Comparison of ENCODE assay signal across 18 mouse cellular contexts in the genomic region with DNA sequence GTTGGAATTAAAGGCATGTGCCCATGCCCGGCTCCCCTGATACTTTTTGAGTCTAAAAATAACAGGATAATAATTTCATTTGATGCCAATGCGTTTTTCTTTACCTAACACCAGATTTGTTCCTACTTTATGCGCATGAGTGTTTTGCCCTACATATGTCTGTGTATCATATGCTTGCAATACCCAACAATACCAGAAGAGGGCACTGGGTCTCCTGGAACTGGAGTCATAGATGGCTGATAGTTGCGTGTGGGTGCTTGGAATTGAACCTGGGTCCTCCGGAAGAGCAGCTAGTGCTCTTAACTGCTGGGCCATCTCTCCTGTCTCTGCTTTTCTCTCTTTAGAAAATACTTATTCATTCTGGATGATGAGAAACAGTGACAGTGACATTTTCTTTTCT.
DNase-seq lines count a peak whose midpoint lies in the region; ATAC-seq and TF ChIP-seq lines count a peak whose summit lies in the region.
"Had no signal": no experiment of that assay in that cellular context is flagged by ENCODE, and none has a peak within 500 bp of the region (broad histone marks: within the 10 kb centered on the region; RNA-seq: fewer than 3 reads in every experiment).

No protein-coding gene starts in this region.

- no peaks in the 10 kb centered on the region for H3K36me3 ChIP-seq in intestine, postnatal 0 days (ENCODE audit: control insufficient read depth, insufficient read depth)
- H3K36me3 ChIP-seq in intestine, embryonic 16.5 days (ENCODE audit: control insufficient read depth, insufficient read depth, low read length): no peaks in the 10 kb centered on the region
- H3K36me3 ChIP-seq in midbrain, postnatal 0 days (ENCODE audit: insufficient read depth, low read length): no peaks in the 10 kb centered on the region
- H3K36me3 ChIP-seq in midbrain, embryonic 10.5 days: no peaks in the 10 kb centered on the region
- no peaks in the 10 kb centered on the region for H3K36me3 ChIP-seq in ES-E14 (ENCODE audit: control insufficient read depth, insufficient read depth, low read length, poor library complexity, severe bottlenecking)
- no peaks in the 10 kb centered on the region for H3K36me3 ChIP-seq in splenic B cell, adult 2 months (ENCODE audit: control insufficient read depth, insufficient read depth, low read length, poor library complexity, severe bottlenecking)
- H3K36me3 ChIP-seq: embryonic facial prominence, embryonic 15.5 days; heart, embryonic 15.5 days; hindbrain, embryonic 12.5 days; liver, embryonic 15.5 days had no signal

- no peak for DNase-seq in midbrain, postnatal 0 days (ENCODE audit: low spot score)
- DNase-seq in midbrain, embryonic 10.5 days (ENCODE audit: low spot score): no peak
- DNase-seq in ES-E14 (ENCODE audit: low read depth, low spot score): peak; percentile 29
- peak; percentile 8 for DNase-seq in splenic B cell, adult 2 months (ENCODE audit: low read depth, low spot score)
- DNase-seq in neural tube, embryonic 10.5 days (ENCODE audit: extremely low spot score, low spot score): no peak
- no peak for DNase-seq in kidney, postnatal 10 days
- DNase-seq: cerebellum, adult 11-12 months; gastrocnemius, postnatal 14 days; left cerebral cortex, postnatal 4 days; spleen, adult 18-20 months had no signal

- H3K27ac ChIP-seq in intestine, postnatal 0 days (ENCODE audit: low read depth, low read length): no peak overlapping the region
- no peak overlapping the region for H3K27ac ChIP-seq in intestine, embryonic 16.5 days (ENCODE audit: low read length)
- no peak overlapping the region for H3K27ac ChIP-seq in midbrain, postnatal 0 days (ENCODE audit: low read depth, low read length)
- H3K27ac ChIP-seq in midbrain, embryonic 10.5 days (replicated peaks): no peak overlapping the region
- H3K27ac ChIP-seq in ES-E14 (ENCODE audit: insufficient read depth, low read depth, low read length, poor library complexity, severe bottlenecking): no peak overlapping the region
- H3K27ac ChIP-seq: embryonic facial prominence, embryonic 15.5 days; heart, embryonic 15.5 days; hindbrain, embryonic 12.5 days; liver, embryonic 15.5 days had no signal

- H3K27me3 ChIP-seq in intestine, postnatal 0 days (replicated peaks; ENCODE audit: control insufficient read depth, insufficient read depth, low read length): no peaks in the 10 kb centered on the region
- no peaks in the 10 kb centered on the region for H3K27me3 ChIP-seq in intestine, embryonic 16.5 days (replicated peaks; ENCODE audit: control insufficient read depth, insufficient read depth, low read length)
- H3K27me3 ChIP-seq in midbrain, postnatal 0 days (ENCODE audit: insufficient read depth, low read length): no peaks in the 10 kb centered on the region
- no peaks in the 10 kb centered on the region for H3K27me3 ChIP-seq in midbrain, embryonic 10.5 days (ENCODE audit: low read depth, poor library complexity, severe bottlenecking)
- H3K27me3 ChIP-seq in splenic B cell, adult 2 months (ENCODE audit: control insufficient read depth, insufficient read depth, low read length, poor library complexity, severe bottlenecking): no peaks in the 10 kb centered on the region
- H3K27me3 ChIP-seq: embryonic facial prominence, embryonic 15.5 days; heart, embryonic 15.5 days; hindbrain, embryonic 12.5 days; liver, embryonic 15.5 days had no signal

- in situ Hi-C loops in ES-E14 (cut with MboI; ENCODE audit: low sequenced_read_pairs in 2 of 2, unreplicated experiment in 2 of 2): loop anchor here in 1 of 2 experiments (25.0 kb wide), 1 partner anchor 491 kb away; no protein-coding TSS in a partner anchor

- H3K9me3 ChIP-seq in intestine, postnatal 0 days (ENCODE audit: control insufficient read depth): 0 out of 2 replicates have a peak, but pooled peaks cover 7% of the 10 kb centered on the region
- 0 out of 2 replicates have a peak, but pooled peaks cover 2% of the 10 kb centered on the region for H3K9me3 ChIP-seq in intestine, embryonic 16.5 days (ENCODE audit: control insufficient read depth, low read length)
- H3K9me3 ChIP-seq in midbrain, postnatal 0 days (ENCODE audit: low read length): no peaks in the 10 kb centered on the region
- peaks cover 5% of the 10 kb centered on the region; the same call in 1 of the 2 replicates for H3K9me3 ChIP-seq in midbrain, embryonic 10.5 days (replicated peaks)
- H3K9me3 ChIP-seq in ES-E14 (ENCODE audit: control insufficient read depth, insufficient read depth, low read depth, low read length): no peaks in the 10 kb centered on the region
- H3K9me3 ChIP-seq: embryonic facial prominence, embryonic 15.5 days; heart, embryonic 15.5 days; liver, embryonic 15.5 days had no signal

- ATAC-seq in intestine, postnatal 0 days: no peak
- no peak for ATAC-seq in intestine, embryonic 16.5 days
- ATAC-seq in midbrain, postnatal 0 days (ENCODE audit: low FRiP score): no peak
- ATAC-seq: activated CD4-positive, CD25-positive, alpha-beta regulatory T cell, adult 4 months; forebrain, embryonic 14.5 days had no signal

- H3K4me1 ChIP-seq in intestine, postnatal 0 days (replicated peaks; ENCODE audit: control insufficient read depth, insufficient read depth, low read length): no peaks in the 10 kb centered on the region
- no peaks in the 10 kb centered on the region for H3K4me1 ChIP-seq in intestine, embryonic 16.5 days (ENCODE audit: control insufficient read depth, insufficient read depth, low read length)
- no peaks in the 10 kb centered on the region for H3K4me1 ChIP-seq in midbrain, postnatal 0 days (ENCODE audit: insufficient read depth, low read length)
- no peaks in the 10 kb centered on the region for H3K4me1 ChIP-seq in midbrain, embryonic 10.5 days
- H3K4me1 ChIP-seq in ES-E14 (ENCODE audit: control insufficient read depth in 2 of 2, insufficient read depth in 2 of 2, low read length in 2 of 2, poor library complexity in 1 of 2): no peaks in the 10 kb centered on the region
- H3K4me1 ChIP-seq: embryonic facial prominence, embryonic 15.5 days; heart, embryonic 15.5 days; hindbrain, embryonic 12.5 days; liver, embryonic 15.5 days had no signal

- no peak overlapping the region for H3K9ac ChIP-seq in intestine, postnatal 0 days (ENCODE audit: low read depth, low read length)
- no peak overlapping the region for H3K9ac ChIP-seq in intestine, embryonic 16.5 days (ENCODE audit: low read depth, low read length)
- H3K9ac ChIP-seq in midbrain, postnatal 0 days (replicated peaks; ENCODE audit: low read length, poor library complexity, severe bottlenecking): no peak overlapping the region
- no peak overlapping the region for H3K9ac ChIP-seq in ES-E14 (ENCODE audit: insufficient read depth, low read depth, low read length, poor library complexity, severe bottlenecking)
- H3K9ac ChIP-seq: embryonic facial prominence, embryonic 15.5 days; heart, embryonic 15.5 days; hindbrain, embryonic 12.5 days; liver, embryonic 15.5 days had no signal

- 84% methylated on average over 5 of the region's 5 CpGs for WGBS in intestine, postnatal 0 days
- 91% methylated on average over 5 of the region's 5 CpGs for WGBS in intestine, embryonic 16.5 days
- WGBS in midbrain, postnatal 0 days: 88% methylated on average over 5 of the region's 5 CpGs
- WGBS in midbrain, embryonic 10.5 days: 89% methylated on average over 5 of the region's 5 CpGs

- no peak overlapping the region for H3K4me2 ChIP-seq in intestine, postnatal 0 days (replicated peaks; ENCODE audit: low read depth)
- H3K4me2 ChIP-seq in intestine, embryonic 16.5 days (ENCODE audit: low read depth, low read length): no peak overlapping the region
- no peak overlapping the region for H3K4me2 ChIP-seq in midbrain, postnatal 0 days (ENCODE audit: low read depth, low read length, poor library complexity, severe bottlenecking)
- H3K4me2 ChIP-seq: embryonic facial prominence, embryonic 15.5 days; heart, embryonic 15.5 days; hindbrain, embryonic 12.5 days; liver, embryonic 15.5 days had no signal

- H3K4me3 ChIP-seq in intestine, postnatal 0 days (ENCODE audit: low read depth, low read length): no peak overlapping the region
- H3K4me3 ChIP-seq in intestine, embryonic 16.5 days (ENCODE audit: low read length): no peak overlapping the region
- H3K4me3 ChIP-seq in midbrain, postnatal 0 days (ENCODE audit: low read depth, low read length): no peak overlapping the region
- no peak overlapping the region for H3K4me3 ChIP-seq in midbrain, embryonic 10.5 days
- no peak overlapping the region for H3K4me3 ChIP-seq in ES-E14 (ENCODE audit: insufficient read depth in 1 of 2, low read depth in 1 of 2, low read length in 2 of 2, poor library complexity in 1 of 2, severe bottlenecking in 1 of 2)
- H3K4me3 ChIP-seq: embryonic facial prominence, embryonic 15.5 days; heart, embryonic 15.5 days; hindbrain, embryonic 12.5 days; liver, embryonic 15.5 days had no signal

- peak; percentile 28 for TF ChIP-seq CTCF in intestine, postnatal 0 days (IDR thresholded peaks at IDR 0.05; ENCODE audit: low read depth)
- TF ChIP-seq CTCF in midbrain, postnatal 0 days (IDR thresholded peaks at IDR 0.05): peak; percentile 31

TF ChIP-seq in ES-E14, 5 proteins besides CTCF, POLR2A, EP300 and RAD21:
- TF ChIP-seq CHD2 (IDR thresholded peaks at IDR 0.05; ENCODE audit: low read depth, low read length) (no peak), MAFK (IDR thresholded peaks at IDR 0.05; ENCODE audit: insufficient read depth, low read depth, low read length) (no peak), ZC3H11A (IDR thresholded peaks at IDR 0.05; ENCODE audit: borderline replicate concordance, low read depth, low read length) (no peak), ZNF384 (IDR thresholded peaks at IDR 0.05; ENCODE audit: low read depth, low read length) (no peak), HCFC1 (IDR thresholded peaks at IDR 0.05; ENCODE audit: borderline replicate concordance, insufficient read depth, low read length) (no peak)

Comparison
In these comparisons a context has a peak if more than half of its experiments do, and no peak if none do; other contexts are left out.
1. DNase-seq: peak in ES-E14 (single experiment) and splenic B cell, adult 2 months (single experiment); none in midbrain, postnatal 0 days (single experiment), midbrain, embryonic 10.5 days (single experiment), neural tube, embryonic 10.5 days (single experiment) and kidney, postnatal 10 days (single experiment).